Mouse (Mus musculus) G1E-ER4 (cell line): Measurements from ENCODE around the gene Pnkd. TPM values are rescaled to one million over a fixed set of nuclear protein-coding genes. Genes with fewer than 3 reads are reported as not detected.

ENCODE experiments used
- GATA1 ChIP-seq: IDR thresholded peaks from one replicate; pipeline ENCODE4 v1.8.0; 2012; ENCODE audit warnings: low read length, inconsistent platforms
- polyA plus RNA-seq: library from polyadenylated mRNA; stranded (reverse); fragments of >175 nt; gene quantifications from 2 replicates; pipeline ENCODE4 v1.2.3, GENCODE M21; 2012

The Pnkd gene
- polyA plus RNA-seq, 1 experiment, result 228 TPM

DNA sequence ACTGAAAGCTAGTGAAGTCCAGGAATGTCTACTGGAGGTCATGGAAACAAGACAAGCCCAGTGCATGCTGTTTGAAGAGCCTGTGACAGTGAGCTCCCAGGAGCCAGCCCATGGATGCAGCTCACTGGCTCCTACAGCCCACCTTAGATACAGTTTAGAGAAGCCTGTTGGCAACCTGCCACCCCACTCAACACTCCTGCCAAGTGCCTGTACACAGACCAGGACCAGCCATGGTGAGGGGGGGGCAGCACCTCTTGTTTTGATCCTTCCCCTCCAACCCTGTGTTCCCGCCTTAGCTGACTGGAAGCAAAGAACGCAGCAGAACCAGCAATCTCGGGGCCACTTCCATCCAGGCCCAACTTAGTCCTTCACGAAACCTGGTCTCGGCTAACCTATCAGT, 5.4 kb downstream of the Pnkd start:
- TF ChIP-seq GATA1, result no peak

DNA sequence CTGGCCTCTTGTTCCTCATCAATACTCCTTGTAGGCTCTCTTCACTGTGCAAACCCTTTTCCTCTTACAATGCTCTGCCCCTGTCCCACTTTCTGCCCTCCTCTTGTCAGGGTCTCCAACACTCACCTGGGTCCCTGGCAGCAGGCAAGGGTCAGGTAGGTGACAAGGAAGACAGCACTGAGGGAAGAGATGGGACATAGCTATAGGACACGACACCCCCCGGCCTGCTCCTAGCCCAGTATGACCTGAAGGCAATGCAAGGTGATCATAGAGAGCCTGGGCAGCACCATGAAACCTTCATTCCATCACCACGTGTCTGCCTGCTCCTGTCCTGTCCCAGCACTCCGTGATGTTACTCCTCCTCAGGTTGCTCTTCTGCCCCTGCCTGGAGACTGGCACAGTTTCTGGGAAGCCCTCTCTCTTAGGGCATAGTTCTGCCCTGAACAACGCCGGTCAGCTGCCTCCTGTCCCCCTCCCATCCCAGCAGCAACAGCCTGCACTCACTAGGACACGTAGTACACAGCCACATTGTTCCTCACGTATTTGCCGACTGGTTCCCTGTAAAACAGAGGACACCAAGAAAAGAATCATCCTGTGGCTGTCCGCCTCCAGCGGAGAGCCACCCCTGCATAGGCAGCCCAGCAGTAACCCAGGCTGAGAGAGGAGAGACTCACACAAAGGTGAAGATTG, 7.7 kb downstream of the Pnkd start:
- no peak for TF ChIP-seq GATA1

DNA sequence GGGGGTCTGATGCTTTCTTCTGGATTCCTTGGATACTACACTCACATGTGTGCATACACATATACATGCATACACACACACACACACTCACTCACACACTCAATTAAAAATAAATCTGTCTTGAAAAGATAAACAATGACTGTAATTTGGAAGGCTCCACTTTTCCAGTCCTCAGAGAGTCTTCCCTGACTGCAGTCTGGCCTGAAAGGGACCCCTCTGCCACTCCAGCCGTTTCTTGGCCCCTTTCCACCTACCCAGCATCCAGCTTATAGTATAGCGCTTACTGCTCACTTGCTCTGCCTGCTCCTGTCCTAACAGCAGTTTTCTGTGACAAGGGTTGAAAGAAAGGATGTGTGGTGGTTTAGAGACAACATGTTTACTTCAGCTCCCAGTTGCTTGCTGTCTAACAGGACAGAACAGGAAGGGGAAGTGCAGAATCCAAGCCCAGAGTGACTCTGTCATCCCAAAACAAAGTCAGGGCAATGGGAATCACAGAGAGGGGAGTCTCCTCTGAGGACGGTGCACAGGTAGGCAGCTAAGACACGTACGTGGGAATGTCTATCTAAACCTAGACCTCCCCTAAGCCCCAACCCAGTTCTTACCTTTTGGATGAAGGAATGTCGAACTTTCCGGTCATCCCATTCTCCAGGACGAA, 8.7 kb downstream of the Pnkd start:
- TF ChIP-seq GATA1, result no peak

DNA sequence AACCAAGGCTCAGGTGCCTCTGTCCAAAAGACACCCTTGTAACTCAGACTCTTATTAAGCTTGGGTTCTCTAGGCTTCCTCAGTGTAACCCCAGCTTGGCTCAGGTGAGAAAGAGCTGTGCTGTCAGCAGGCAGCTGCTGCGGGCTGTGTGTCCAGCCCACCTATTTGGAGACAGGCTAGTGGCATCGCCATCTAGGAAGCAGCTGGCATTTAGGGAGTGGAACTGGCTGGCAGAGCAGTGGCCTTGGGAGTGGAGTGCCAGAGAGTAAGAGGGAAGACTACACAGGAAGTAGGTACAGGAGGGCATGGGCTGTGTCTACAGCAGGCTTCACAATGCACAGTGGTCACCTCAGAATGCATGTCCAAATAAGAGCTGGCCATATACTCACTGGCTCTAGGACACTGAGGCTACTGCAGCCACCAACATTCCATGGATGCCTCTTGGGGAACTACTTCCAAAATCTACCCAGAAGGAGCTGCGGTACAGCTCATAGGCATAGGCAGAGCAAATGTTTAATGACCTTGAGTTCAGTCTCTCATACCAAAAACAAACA, 9.4 kb downstream of the Pnkd start:
- TF ChIP-seq GATA1, result no peak

DNA sequence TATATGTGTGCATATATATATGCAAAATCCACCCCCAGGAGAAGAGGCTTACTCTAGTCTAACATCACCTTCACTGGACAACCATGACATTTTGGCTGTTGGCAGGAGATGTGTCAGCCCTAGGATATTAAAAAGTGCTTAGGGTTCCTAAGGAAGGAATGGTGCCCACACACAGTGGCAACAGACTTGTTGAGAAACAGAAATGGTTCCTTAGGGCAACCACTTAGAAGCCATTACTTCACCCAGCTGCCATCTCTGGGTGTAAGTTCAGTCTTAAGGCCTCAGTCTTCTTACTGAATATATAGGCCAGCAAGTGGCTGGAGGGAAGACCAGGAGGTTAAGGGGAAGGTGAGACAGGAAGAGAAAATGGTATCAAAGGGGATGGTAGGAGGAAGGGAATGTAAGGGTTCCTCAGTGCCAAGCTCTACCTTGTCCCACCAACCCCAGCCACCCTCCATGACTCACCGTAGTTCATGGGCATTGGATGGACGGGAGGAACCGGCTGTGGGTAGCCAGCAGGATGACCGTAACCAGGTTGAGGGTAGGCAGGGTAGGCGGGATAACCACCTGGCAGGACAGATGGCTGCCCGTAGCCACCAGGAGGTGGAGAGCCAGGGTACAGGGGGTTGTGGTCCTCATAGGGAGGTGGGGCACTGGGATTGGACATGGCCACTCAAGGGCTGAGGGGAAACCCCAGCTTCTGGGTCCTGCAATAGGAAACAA, 10.2 kb downstream of the Pnkd start:
- no peak for TF ChIP-seq GATA1

DNA sequence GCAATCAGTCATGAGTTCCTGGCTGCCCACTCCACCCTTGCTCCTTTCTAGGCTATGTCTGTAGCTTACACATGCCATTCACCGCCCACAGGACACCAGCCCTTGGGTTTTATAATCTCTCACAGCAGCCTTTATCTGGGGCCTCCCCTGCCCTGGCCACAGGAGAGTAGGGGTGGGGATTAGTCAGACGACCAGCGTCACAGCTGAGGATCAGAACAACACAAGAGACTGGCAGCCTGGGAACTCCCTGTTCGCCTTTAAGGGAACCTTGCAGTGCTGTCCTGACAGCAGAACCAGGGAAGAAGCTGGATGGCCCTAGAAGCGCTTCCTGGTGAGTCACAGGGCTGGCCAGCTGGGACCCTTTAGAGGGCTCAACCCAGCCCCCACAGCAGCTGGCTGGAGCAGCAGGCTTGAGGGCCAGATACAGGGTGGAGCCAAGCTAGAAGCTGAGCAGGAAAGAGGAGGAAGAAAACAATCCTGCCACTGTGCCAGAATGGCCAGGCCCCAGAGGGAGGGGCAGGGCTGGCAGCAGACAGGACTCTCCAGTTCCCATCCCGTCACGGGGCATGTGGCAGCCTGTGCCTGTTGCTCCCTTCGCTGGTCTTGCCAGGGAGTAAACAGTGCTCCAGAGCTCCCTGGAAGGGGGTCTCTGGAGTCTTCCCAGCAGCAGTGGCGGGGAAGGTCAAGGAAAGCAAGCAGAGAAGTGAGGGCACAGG, 10.9 kb downstream of the Pnkd start:
- TF ChIP-seq GATA1, result peak; percentile 62

DNA sequence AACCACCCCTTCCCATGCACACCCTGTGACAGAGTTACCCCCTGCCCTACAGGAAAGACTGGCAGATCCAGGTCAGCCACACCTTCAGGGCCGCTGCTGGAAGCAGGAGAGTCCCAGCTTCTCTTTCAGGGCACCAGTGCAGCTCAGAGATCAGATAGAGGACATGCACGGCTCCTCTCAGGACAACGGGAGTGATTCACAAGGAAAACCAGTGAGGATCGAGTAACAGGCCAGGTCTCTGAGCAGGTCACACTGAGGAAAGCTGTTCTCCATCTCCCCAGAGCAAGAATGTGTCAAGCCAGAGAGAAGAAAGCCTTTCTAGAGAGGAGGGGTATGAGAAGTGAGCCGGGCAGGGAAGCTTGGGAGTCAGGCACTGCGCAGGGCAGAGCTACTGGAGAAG, 11.7 kb downstream of the Pnkd start:
- no peak for TF ChIP-seq GATA1

DNA sequence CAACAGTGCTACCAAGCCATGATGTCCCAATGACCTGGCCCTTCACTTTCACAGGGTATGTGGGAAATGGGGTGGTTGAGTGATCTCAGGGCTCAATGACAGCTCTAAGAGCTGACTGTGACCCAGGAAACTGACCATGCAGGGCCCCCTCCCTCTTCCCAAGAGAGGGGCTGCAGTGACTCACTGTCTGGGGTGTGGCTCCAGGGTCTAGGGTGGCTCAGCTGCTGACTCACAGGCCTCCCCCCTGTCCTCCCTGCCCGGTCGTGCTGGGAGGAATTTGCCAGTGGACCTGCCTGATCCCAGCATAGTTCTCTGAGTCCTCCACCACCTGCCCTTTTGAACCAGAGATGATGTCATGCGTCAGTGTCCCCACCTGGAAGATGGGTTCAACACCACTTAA, 12.5 kb downstream of the Pnkd start:
- no peak for TF ChIP-seq GATA1

DNA sequence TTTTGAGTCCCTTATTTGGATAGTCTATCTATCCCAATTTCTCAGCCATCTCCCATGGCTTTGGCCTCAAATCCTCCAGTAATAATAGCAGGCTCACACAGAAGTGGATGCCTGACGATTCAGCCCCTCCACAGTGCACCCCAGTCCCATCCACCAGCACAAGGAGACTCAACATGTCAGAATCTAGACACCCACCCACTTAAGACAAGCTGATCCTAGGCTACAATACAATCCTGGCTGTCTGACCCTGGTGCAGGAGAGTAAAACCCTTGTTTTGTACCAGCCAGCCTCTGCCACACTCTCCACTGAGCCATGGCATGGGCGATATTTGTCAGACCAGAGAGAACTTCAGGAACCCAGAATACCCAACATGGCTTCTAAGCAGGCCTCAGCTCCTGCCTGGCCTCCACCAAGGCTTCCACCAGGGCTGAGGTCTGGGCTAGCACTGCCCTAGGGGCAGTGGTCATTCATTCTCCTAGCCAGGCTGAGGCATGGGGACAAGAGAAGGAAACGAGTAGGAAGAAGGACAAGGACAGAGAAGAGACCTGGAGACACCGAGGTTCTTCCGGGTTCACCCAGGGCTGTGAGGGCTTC, 13.5 kb downstream of the Pnkd start:
- TF ChIP-seq GATA1, result no peak

DNA sequence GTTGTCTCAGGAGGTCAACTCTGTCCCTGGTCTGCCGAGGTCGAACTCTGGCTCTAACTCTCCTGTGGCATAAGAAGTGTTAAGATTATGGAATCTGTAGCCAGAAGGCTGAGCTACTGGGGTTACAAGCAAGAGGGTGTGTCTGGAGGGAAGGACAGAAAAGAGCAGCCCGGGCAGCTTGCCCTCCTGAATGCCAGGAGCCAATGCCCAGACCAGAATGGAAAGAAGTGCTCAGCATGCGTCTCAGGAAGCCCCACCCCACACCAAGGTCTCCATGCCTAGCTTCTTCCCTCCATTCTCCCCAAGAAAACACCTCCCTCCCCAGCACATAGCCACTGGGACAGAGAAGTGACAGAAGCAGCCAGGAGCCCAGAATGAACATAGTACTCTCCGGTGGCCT, 14.3 kb downstream of the Pnkd start:
- no peak for TF ChIP-seq GATA1

DNA sequence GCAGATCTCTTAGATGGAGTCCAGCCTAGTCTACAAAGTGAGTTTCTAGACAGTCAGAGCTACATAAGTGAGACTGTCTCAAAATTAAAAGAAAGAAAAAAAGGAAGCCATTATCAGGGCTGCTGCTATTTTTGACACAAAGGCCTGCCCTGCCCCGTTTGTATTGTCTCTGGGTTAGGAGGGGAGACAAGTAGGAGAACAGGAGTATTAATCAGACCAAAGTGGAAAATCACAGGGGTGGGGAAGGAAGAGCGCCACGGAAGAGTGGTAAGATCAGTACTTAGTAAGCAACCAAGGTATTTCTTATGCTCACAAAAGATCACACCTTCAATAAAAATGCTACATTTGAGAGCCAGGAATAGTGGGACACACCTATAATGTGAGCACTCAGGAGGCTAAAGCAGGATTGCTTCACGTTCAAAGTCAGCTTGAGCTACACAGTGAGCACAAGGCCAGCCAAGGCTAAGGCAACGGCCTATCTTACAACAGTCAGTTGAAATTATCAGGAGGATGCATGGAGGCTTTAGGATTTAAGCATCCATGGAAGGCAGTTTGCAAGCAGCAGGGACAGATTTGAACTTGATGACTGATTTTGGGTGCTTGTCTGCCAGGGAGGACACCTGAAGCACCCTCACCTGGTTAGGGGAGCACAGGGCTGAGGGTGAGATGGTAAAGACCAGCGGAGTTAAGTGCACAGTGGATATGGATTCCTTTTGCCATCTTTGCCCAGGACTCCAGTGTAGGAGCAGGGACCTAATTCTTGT, 15.8 kb downstream of the Pnkd start:
- no peak for TF ChIP-seq GATA1

DNA sequence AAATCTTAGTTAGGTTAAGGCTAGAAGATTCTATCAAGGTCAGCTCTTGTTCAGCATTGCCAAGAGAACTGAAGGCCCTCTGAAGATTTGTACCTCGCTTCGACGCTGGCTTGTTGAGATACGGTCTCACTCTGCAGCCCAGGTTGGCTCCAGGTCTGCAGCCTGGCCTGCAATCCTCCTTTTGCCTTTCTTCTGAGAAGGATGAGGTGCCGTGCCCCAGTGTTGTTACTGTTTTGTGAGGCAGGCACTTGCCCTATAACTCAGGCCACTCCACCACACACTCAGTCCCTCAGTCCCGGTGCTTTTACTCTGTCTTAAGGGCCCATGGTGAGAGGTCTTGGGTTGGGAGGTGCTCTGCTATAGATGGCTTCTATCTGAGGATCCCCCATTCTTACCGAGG, 17.5 kb downstream of the Pnkd start:
- TF ChIP-seq GATA1, result no peak

DNA sequence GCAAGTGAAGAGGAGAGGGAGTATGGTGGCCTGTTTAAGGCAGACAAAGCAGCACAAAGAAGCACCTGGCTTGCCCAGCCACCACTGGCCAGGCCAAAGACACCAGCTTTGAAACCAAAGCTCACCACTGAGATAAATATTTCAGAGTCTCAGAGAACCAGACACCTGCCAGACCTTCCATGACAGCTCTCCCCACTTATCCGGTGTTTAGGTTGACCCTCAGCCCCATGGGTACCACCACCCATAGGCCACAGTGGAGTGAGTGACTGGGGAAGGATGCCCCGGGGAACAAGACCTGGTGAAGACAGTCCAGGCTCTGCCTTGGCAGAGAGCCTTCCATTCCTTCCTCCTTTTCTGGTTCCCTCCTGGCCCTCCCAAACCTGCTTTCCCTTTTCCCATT, 18.1 kb downstream of the Pnkd start:
- TF ChIP-seq GATA1, result no peak

DNA sequence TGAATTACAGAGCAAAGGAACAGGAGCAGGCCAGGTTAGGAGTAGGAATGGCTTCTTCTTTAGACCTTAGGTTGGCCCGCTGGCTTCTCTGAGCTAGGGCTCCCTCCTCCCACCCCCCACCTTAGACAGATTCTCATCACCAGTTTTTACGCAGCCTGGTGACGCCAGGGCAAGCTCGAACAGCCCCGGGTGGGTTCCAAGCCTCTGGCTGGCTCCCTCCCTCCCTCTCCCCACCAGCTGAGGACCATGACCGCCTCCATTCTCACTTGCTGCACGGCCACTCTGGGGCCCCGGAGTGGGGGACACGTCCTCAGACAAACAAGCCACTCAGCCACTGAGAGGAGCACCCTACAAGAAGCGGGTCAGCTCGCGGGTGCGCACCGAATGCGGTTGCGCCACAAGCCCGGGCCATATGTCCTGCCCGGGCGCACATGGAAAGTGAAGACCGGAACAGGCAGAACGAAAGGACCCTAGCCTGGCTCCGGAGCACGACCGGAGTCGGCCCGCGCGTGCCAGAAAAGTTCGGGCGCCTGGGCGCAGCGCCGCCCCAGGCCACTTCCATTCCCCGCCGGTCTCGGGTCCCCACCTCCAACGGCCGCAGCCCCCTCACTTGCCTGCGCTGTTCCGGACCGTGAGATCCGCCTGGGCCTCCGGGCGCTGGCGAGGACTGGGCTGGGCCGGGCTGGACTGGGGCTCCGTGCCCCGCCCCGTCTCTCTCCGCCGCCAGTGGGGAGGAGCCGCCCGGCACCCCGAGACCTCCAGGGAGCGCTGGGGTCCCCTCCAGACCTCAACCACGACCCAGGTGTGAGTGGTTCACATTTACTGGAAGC, 19.0 kb downstream of the Pnkd start:
- TF ChIP-seq GATA1, result no peak

DNA sequence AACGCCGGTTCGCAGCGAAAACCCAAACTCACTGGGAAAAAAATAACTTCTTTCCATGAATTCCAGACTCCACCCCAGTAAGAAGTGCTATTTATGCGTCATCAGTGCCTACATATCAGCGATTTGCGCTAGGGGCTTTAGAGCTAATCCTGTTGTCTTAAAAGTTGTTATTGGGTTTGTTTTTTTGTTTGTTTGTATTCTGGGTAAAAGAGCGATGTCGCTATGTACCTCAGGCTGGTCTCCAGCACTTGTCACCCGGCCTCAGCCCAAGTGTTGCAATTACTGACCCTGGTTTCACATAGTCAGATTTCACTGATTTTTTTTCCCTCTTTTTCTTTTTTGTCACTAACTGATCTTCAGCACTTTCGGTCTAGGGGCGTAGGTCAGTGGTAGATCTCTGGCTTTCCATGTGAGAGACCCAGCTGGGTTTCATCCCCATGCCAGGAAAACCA, 19.6 kb downstream of the Pnkd start:
- no peak for TF ChIP-seq GATA1
